Mouse (Mus musculus) cerebellum, postnatal 14 days (tissue): ENCODE data around the gene Arhgap9.

Experiments
- DNase-seq, 2 experiments: peaks; one replicate each; pipeline ENCODE4 v3.0.0; 2021; ENCODE audit warnings: mixed read lengths in 2 of 2

Arhgap9 gene

GRCm38 (mm10) chr10:127324495-127324894 lies 2.7 kb downstream of the Arhgap9 start:
- DNase-seq: peak in 1 of 2 experiments; percentile 64

DNA sequence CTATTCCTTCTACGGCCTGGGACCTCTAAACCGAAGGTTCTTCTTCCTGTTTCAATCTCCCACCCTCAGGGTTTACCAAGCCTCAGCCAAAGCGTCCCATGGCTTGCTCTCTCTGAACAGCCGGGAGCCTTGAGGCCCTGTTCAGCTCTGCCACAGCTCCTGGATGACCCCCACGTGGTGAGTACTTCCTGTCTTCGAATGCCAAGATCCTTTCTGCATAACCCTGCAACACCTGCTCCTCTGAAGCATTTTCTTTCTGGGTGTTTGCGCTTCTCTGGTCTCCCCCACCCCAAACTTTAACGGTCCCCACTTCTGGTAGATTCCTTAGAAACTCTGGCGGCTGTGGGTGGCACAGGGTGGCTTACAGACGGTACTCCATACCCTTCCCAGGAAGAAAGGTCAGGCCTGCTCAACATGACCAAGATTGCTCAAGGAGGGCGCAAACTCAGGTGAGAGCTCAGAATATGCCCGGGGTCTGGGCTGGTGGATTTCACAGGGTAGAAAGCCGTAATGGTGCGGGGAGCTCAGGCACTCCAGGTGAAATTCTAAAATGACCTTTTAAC lies 3.8 kb downstream of the Arhgap9 start:
- DNase-seq: no peak

DNA sequence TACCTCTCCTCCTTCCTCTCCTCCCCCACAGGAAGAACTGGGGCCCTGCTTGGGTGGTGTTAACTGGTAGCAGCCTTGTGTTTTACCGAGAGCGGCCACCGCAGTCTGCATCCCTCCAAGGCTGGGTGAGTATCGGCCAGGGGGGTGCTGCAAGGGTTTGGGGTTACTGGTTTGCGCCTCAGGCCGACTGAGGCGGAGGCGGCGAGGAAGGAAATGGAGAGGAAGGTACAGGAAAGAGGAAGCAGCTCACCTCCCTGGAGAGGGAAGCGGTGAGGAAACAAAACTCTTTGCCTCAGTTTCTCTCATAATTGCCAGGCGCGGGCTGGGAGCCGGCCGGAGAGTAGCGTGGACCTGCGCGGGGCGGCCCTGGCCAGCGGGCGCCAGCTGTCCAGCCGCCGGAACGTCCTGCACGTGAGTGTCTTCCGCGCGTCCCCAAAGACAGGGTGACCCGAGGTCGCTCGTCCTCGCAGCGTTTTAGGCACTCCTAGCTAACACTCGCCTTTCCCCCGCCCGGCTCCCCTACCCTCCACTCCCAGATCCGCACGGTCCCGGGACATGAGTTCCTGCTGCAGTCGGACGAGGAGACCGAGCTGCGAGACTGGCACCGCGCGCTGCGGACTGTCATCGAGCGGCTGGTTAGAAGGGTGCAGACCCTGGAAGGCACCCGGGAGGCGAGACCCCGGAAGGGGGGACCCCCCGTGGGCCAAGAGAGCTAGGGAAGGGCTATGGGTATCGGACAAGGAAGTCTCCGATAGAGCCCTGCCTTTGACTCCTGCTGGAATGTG lies 4.4 kb downstream of the Arhgap9 start:
- DNase-seq: peak in 1 of 2 experiments; percentile 51

GRCm38 (mm10) chr10:127326828-127327227 lies 5.1 kb downstream of the Arhgap9 start:
- peak in 1 of 2 experiments; percentile 39 for DNase-seq

- DNase-seq: peak; percentile 70 to 78
Measured at GRCm38 (mm10) chr10:127327461-127328145, 5.8 kb downstream of the Arhgap9 start.

- no peak for DNase-seq
Measured at GRCm38 (mm10) chr10:127330212-127330611, 8.4 kb downstream of the Arhgap9 start.

GRCm38 (mm10) chr10:127332211-127332874 lies 10.6 kb downstream of the Arhgap9 start:
- no peak for DNase-seq

DNA sequence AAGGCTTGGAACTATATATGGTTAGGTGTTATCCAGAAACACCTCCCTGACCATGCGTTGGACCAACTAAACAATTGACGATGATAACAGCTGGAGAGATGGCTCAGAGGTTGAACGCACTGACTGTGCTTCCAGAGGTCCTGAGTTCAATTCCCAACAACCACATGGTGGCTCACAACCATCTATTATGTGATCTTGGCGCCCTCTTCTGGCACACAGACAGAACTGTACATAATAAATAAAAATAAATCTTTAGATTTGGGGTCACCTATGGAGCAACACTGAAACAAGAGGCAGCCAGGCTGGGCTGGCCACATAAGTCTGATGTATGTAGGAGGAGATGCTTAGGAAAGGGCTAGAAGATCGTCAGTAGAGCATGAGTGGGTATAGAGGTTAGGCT lies 11.4 kb downstream of the Arhgap9 start:
- no peak for DNase-seq

DNA sequence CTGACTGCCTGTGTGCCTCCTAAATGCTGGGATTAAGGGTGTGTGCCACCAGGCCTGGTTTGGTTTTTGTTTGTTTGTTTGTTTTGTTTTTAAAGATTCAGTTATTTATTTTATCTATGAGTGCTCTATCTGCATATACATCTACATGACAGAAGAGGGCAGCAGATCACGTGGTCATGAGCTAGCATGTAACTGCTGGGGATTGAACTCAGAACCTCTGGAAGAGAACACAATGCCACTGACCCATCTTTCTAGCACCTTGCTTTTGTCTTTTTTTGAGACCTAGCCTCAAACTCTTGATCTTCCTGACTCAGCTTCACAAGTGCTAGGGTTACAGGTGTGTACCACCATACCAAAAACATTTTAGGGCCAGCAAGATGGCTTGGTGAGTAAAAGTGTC lies 13.5 kb downstream of the Arhgap9 start:
- DNase-seq: no peak

DNA sequence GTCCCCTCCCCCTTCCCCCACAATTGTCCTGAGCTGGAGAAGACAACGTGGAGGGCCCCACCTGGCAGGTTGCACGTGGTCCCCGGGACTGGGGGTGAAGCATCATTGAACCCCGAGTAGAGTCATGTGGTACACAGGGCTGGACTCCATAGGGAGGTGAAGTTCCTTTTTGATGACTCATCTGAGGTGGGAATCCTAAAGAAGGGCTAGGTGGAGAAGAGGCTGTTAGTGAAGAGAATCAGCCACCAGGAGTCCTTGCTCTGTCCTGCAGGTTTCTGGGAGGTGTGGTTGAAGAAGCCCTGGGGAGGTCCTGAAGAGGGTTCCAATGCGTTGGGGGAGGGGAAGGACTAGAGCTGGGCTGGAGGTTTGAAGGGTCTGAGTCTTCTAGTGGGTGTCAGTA lies 15.2 kb downstream of the Arhgap9 start:
- DNase-seq: no peak

GRCm38 (mm10) chr10:127337536-127338099 lies 15.9 kb downstream of the Arhgap9 start:
- DNase-seq: no peak

GRCm38 (mm10) chr10:127338930-127339682 lies 17.3 kb downstream of the Arhgap9 start:
- peak; percentile 94 to 95 for DNase-seq

DNA sequence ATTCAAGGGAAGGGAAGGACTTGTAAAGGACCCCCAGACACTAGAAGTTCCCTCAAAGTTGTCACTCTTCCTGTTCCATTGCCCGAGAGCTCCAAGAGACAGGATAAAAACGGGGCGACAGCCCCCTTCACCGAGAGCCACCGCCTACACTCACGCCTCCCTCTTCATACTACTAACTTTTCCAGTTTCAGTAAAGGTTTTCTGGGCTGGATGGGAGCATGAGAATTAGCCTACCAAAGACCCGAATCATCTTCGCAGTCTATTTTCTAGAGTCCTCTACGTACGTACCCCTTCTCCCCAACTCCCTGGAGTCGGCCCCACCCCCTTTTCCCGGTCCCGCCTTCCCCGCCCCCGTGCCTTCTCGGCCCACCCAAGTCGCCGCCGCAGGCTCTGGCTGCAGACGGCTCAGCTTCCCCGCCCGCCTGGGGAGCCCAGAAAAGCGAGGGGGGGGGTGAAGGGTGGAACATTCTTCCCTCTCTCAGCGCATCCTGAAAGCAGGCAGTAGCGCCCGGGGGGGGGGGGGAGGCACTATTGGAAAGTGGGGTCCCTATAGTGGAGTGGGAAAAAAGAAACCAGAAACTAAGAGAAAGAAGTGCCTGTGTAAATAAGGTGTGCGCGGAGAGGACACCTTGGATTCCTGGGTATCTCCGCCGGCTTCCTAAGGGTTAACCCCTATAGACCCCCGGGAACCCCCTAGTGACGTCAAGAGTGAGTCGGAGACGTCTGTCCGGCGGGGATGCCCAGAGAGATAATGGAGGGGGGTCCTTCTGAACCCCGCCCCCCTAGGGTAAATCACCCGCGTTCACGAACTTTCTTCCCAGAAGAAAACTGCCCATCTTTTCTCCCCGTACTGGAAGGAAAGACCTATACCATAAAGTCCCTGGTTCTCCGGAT lies 18.2 kb downstream of the Arhgap9 start:
- DNase-seq: peak in 1 of 2 experiments; percentile 45

DNA sequence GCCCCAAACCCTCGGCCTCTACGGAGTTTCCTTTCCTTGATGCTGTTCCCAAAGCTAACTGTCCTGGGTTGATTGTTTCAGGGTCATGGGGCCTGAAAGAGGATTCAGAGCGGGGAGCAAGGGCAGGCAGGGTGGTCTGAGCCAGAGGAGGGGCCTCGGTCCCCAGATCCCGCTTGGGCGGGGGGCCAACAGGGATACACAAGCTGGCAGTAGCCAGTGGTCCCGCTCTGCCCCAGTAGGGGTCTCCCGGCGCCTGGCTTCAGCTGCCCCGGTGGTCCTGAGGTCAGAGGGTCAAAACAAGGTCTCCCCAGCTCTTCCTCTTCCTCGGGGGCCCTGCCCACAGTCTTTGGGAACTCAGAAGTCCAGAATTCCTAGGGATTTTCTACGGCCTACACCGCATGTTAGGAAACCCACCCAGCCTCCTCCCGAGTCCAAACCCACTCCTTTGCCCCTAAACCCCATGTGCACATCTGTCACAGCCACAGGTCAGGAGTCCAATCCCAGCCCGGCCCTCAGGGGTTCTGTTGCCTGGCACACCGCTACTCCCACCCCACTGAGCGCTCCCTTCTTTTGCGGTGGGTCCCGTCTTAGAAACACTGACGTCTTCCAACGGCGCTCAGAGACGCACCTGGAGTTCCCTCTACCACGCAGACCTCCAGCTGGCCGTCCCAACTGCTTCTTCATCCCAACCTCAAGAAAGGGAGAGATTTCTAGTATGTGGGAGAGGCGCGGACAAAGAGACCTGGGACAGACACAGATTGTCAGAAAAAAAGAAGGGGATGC lies 19.0 kb downstream of the Arhgap9 start:
- peak in 1 of 2 experiments; percentile 54 for DNase-seq

DNA sequence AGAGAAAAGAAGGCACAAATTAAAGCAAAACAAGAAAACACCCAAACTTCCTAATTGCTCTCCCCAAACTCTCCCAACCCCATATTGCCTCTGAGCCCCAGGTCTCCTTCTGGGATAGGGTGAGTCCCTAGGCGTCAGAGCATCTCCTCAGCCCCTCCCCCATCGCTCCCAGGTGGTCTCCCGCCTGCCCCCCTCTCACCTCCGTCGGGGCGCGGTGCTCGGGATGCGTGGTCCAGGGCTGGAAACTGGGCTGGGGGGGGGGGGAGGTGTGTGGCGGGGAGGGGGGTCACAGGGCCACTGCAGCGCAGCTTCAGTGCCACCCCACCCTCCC lies 19.6 kb downstream of the Arhgap9 start:
- DNase-seq: no peak

GRCm38 (mm10) chr10:127341891-127342639 lies 20.3 kb downstream of the Arhgap9 start, which contains the start of gene Gli1:
Gli1 (minus strand) TSS chr10:127341974.
- peak; percentile 89 to 94 for DNase-seq

GRCm38 (mm10) chr10:127343029-127343428 lies 21.3 kb downstream of the Arhgap9 start:
- no peak for DNase-seq

DNA sequence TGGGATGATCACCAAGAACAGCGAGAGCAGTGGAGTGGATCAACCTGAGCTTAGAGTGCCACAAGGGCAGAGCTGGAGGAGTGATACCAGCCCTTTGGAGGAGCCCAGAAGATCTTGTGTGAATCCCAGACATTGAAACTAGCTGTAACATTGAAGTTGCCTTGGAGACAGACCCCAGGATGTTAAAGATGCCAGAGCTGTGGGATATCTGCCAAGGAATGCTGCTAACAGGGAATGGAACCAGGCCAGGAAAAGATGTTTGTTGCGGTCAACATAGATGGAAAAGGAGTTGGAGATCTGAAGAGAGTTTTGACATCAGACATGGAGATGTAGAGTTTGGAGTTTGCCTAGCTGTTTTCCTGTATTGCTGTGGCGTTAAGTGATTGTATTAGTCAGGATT lies 24.4 kb downstream of the Arhgap9 start:
- DNase-seq: no peak

- DNase-seq: peak in 1 of 2 experiments; percentile 57
Measured at GRCm38 (mm10) chr10:127348957-127349356, 27.2 kb downstream of the Arhgap9 start.
